ENCODE assay signal across 20 mouse cellular contexts in genomic region chr13:11566486-11566885, GRCm38 (mm10).
A peak's percentile ranks its signal among the peaks of the same experiment; 100 is the strongest.
DNase-seq lines count a peak whose midpoint lies in the region; ATAC-seq lines count a peak whose summit lies in the region.
"Had no signal": no experiment of that assay in that cellular context is flagged by ENCODE, and none has a peak within 500 bp of the region (broad histone marks: within the 10 kb centered on the region; RNA-seq: fewer than 3 reads in every experiment).

No protein-coding gene starts in this region.

- ATAC-seq in erythroblast, adult 5-6 weeks (replicated peaks; ENCODE audit: low FRiP score, poor library complexity, severe bottlenecking) = no peak
- ATAC-seq: forebrain, embryonic 14.5 days; intestine, embryonic 16.5 days; liver, embryonic 12.5 days; liver, postnatal 0 days had no signal

- DNase-seq in adrenal gland, adult (ENCODE audit: inconsistent age in 2 of 2, low spot score in 1 of 2) = peak; percentile 39 to 71
- DNase-seq in adrenal gland, postnatal 25 days = no peak
- peak; percentile 3 for DNase-seq in lung, postnatal 36 days
- no peak for DNase-seq in lung, postnatal 4 days
- DNase-seq in adrenal gland, postnatal 14 days = peak; percentile 15
- DNase-seq in right cerebral cortex, postnatal 4 days = no peak
- DNase-seq: cerebellum, adult 11 months; cerebellum, adult 9-10 months; cerebellum, postnatal 36 days; gastrocnemius, postnatal 14 days; kidney, adult 8-10 months; layer of hippocampus, postnatal 36 days; left cerebral cortex, postnatal 4 days; liver, postnatal 0 days; right cerebral cortex, postnatal 25 days; thymus, postnatal 4 days had no signal

Comparison
In these comparisons a context has a peak if more than half of its experiments do, and no peak if none do; other contexts are left out.
1. DNase-seq: peak in adrenal gland, adult (2 of 2), lung, postnatal 36 days (single experiment) and adrenal gland, postnatal 14 days (single experiment); none in adrenal gland, postnatal 25 days (single experiment), lung, postnatal 4 days (0 of 2) and right cerebral cortex, postnatal 4 days (single experiment).